Mouse (Mus musculus) megakaryocyte, embryonic 14.5 days (primary cell): ENCODE measurements around the gene Abcb9.

Experiments
- FLI1 ChIP-seq: IDR thresholded peaks from 2 replicates; pipeline ENCODE4 v1.6.1; 2012; ENCODE audit warnings: low read length, inconsistent platforms, mixed read lengths
- GATA1 ChIP-seq: IDR thresholded peaks from 3 replicates; pipeline ENCODE4 v1.6.1; 2012; ENCODE audit warnings: mixed read lengths, low read length, inconsistent platforms, borderline replicate concordance

DNA sequence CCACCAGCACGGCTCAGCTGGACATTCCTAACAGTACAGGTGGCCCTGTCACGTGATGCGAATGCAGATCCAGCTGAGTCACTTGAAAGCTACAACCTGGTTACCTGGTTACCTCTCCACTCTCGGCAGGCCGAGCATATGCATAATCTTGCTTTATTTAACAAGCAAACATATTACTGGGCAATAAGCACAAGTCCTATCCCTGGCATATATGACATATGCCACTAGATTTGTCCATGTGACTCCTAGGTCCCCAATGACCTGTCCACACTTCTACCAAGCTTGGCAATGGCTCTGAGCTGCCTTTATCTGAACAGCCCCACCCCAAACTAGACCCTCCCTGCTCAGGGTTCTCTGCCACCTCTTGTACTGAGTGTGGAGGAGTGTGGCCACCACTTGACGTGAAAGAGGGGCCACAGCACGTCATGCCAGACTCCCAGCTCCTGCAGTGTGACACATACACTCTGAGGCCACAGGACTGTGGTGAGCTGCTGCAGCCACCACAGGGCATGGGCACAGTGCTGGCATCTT is 79.2 kb downstream of the Abcb9 start:
- no peak for TF ChIP-seq FLI1
- no peak for TF ChIP-seq GATA1
